Mouse (Mus musculus) induced T-regulatory cell, adult 2 months (primary cell): ENCODE data around the gene Krtap2-4.

Source experiments
- DNase-seq: peaks from one replicate; pipeline ENCODE4 v3.0.0-alpha.2; 2012; ENCODE audit warnings: low read depth

The Krtap2-4 gene

DNA sequence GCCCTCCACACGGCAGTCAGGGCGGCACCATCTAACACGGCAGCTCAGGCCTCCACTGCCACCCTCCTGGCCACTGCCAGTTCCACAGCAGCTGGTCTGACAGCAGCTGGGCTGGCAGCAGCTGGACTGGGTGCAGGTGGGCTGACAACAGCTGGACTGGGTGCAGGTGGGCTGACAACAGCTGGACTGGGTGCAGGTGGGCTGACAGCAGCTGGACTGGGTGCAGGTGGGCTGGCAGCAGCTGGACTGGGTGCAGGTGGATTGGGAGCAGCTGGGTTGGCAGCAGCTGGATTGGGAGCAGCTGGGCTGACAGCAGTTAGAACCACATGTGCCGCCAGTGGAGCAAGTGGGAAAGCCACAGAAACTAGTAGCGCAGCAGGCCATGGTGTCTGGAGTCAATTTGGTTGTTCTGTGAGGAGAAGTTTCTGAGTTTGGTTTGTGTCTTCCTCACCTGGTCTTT, 31.4 kb downstream of the Krtap2-4 start, which contains the start of gene Krtap1-4:
Gene Krtap1-4, minus strand, starts transcription at position 410 of the 460 bp plus-strand sequence.
- DNase-seq: no peak

DNA sequence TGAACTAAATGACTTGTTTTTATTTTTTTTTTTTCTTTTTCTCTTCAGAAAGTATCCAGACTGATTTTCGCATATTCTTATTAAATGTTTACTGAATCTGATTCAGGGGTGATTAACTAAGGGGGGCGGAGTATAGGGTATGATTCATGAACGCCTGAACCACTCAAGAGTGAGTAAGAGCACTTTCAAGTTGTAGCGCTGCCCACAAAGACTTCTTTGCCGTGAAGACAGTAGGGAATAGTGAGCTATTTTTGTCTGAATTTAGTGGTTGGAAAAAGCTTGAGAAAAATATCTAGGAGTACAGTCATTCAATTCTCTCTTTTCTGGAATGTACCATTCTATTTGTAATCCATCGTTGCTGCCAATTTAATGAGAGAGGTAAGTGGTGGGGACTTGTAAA, 33.1 kb downstream of the Krtap2-4 start:
- no peak for DNase-seq

DNA sequence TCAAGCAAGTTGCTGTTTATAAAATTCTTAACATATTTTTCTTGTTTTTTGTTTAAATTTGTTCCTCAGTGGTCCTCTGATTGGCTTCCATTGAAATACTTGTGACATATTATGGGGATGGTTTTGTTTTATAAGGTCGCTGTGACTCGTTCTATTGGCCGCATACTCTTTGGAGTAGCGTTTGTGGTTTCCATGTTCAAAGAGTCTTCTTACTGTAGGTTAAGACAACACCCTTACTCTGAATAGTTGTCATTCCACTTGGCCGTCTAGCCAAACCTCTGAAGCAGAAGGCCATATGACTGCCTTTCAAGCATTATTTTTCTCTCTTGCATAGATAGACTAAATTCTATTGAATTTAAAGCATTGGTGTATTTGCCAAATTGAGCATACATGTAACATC, 33.6 kb downstream of the Krtap2-4 start:
- no peak for DNase-seq

DNA sequence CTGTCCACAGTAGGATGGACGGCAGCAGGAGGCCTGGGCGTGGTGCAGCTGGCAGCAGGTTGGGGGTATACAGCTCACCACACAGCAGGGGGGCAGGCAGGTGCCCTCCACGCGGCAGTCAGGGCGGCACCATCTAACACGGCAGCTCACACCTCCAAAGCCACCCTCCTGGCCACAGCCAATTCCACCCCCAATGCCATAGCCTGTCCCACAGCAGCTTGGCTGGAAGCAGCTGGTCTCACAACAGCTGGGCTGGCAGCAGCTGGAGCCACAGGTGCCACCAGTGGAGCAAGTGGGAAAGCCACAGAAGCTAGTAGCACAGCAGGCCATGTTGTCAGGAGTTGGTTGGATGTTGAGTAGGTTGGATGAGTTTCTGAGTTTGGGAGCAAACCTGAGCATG, 34.0 kb downstream of the Krtap2-4 start, which contains the start of gene Krtap1-5:
Gene Krtap1-5, minus strand, starts transcription at position 381 of the 400 bp plus-strand sequence.
- no peak for DNase-seq

DNA sequence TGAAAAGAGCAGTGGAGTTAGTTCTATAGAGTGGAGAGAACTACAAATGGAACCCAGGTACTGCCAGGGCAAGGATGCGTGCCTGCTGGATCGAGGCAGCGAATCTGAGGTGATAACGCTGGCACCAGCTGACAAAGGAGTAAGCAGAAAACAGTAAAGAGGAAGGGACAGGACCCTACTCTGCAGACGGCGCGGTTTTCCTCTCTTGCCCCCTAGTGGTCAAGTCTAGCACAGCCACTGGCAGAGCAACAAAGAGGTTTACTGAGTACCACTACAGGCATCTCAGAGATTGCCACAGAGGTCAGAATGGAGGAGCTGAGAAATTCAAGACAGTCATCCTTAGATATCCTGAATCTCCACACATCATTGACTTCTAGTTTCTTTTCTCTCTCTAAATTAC, 40.5 kb downstream of the Krtap2-4 start:
- peak; percentile 61 for DNase-seq

DNA sequence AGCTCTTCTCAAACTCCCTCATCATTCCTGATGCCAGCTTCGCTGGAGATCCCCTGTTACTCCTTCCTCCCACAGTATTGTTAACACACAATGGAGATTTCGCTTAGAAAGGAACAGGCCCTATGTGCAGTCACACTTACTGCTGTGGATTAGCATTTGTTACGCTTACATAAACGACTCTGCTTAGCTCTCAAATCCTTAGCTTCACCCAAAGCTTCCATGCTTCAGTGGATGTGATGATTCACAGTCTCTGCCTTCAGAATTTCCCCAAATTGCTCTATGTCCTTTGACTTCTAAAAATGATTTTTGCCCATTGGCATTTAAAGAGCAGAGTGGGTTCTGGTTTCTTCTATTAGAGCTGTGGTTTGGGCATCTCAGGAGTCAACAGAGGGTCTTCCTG, 41.5 kb downstream of the Krtap2-4 start:
- no peak for DNase-seq

DNA sequence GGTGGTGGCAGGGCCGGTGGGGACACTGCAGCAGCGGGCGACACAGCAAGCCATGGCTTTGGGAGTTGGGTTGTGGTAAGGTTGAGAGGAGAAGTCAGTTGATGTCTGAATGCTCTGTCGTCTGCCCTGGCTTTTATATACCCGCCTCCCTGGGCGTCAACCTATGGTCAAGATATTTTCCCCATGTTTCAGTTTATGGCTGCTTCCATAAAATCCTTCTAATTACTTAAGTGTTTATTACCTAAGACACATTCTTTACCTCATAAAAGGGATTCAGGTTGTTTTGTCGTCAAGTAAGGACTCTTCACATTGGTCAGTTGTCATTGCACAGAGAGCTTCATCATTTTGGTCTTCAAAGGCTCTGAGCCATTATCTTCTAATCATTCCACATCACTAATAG, 48.1 kb downstream of the Krtap2-4 start, which contains the start of gene Krtap3-1:
Gene Krtap3-1, minus strand, starts transcription at position 101 of the 400 bp plus-strand sequence.
- DNase-seq: no peak
